Mouse (Mus musculus): ENCODE data around the gene Gm10282. TPM values are rescaled to one million over a fixed set of nuclear protein-coding genes. Genes with fewer than 3 reads are reported as not detected.

The Gm10282 gene
- polyA plus RNA-seq, 1 experiment from 2014 or later, result 23.1 TPM

GRCm38 (mm10) chr8:72257902-72258238, 47.2 kb downstream of the Gm10282 start:
- Histone ChIP-seq H3K9ac (ENCODE audit: low read depth, low read length) (no peak overlapping the region), H3K9me3 (ENCODE audit: control insufficient read depth, low read length) (no peaks in the 10 kb centered on the region), H3K4me2 (ENCODE audit: low read depth, low read length) (no peak overlapping the region), H3K27ac (replicated peaks; ENCODE audit: low read depth, low read length) (no peak overlapping the region), H3K36me3 (ENCODE audit: control insufficient read depth, insufficient read depth, low read length) (peaks cover 28% of the 10 kb centered on the region), H3K27me3 (replicated peaks; ENCODE audit: control insufficient read depth, insufficient read depth, low read length) (no peaks in the 10 kb centered on the region), H3K4me3 (ENCODE audit: low read depth, low read length) (no peak overlapping the region), H3K4me1 (ENCODE audit: control insufficient read depth, insufficient read depth, low read length) (no peaks in the 10 kb centered on the region; the same call in 1 of the 2 replicates)
- ATAC-seq (ENCODE audit: low read depth) (no peak), DNase-seq (ENCODE audit: low spot score) (no peak)
- WGBS, result 100% methylated on average over 1 of the region's 1 CpGs

DNA sequence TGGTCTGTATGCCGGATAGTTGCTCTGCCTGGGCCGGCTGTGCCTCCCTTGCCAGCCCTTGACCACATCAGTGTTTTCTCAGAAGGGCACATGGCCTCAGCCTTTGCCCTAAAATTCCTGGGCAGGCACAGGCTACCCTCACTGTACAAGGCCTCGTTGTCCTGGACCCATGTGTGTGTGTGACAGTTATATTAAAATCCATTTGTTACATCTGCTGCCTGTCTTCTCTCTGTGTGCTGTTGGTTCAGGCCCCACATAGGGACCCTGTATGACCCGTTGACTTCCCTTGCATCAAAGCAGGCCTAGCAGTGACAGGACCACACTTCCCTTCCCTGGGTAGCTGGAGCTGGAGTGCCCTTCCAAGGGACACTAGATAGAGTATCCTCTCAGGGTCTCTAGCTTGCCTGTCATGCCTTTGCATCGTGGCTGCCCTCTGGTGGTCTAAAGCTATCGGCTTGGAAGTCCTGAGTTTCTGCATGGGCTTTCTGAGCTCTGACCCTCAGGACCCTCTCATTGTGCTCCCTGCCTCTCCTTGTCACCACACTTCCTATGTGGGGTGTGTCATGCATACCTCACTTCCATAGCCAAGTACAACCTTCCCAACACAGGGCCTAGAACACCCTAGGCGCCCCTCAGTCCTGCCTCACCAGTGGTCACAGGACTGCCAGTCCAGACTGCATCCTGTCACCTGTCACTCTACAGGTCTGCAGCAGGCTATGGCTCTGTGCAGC, 47.7 kb downstream of the Gm10282 start:
- Histone ChIP-seq H3K4me3 (ENCODE audit: low read depth, low read length) (no peak overlapping the region), H3K9me3 (ENCODE audit: control insufficient read depth, low read length) (no peaks in the 10 kb centered on the region), H3K36me3 (ENCODE audit: control insufficient read depth, insufficient read depth, low read length) (peaks cover 33% of the 10 kb centered on the region), H3K27me3 (replicated peaks; ENCODE audit: control insufficient read depth, insufficient read depth, low read length) (no peaks in the 10 kb centered on the region), H3K4me2 (ENCODE audit: low read depth, low read length) (no peak overlapping the region), H3K27ac (replicated peaks; ENCODE audit: low read depth, low read length) (no peak overlapping the region), H3K9ac (ENCODE audit: low read depth, low read length) (no peak overlapping the region), H3K4me1 (ENCODE audit: control insufficient read depth, insufficient read depth, low read length) (no peaks in the 10 kb centered on the region; the same call in 1 of the 2 replicates)
- WGBS, result 57% methylated on average over 7 of the region's 7 CpGs
- no peak for ATAC-seq (ENCODE audit: low read depth)
- peak; percentile 32 for DNase-seq (ENCODE audit: low spot score)

Other genes starting within 250 kb of the Gm10282 start
- gene Olfr373, start 222.1 kb downstream of the Gm10282 start, polyA plus RNA-seq (2014; fragmentation: Nextera tagmentation; extraction: Ambion mirVana), result not detected in 2 replicates
- 0.03 and 0.17 TPM in 2 replicates for gene Olfr374, start 198.2 kb downstream of the Gm10282 start, polyA plus RNA-seq (2014; fragmentation: Nextera tagmentation; extraction: Ambion mirVana)
- 572 and 613 TPM in 2 replicates for gene Tpm4, start 170.3 kb downstream of the Gm10282 start, polyA plus RNA-seq (2014; fragmentation: Nextera tagmentation; extraction: Ambion mirVana)
- gene Rab8a, start 144.1 kb downstream of the Gm10282 start, polyA plus RNA-seq (2014; fragmentation: Nextera tagmentation; extraction: Ambion mirVana), result 75.2 and 85.1 TPM in 2 replicates
- 0.08 TPM in 1 of 2 replicates, not detected in the other for gene Hsh2d, start 115.6 kb downstream of the Gm10282 start, polyA plus RNA-seq (2014; fragmentation: Nextera tagmentation; extraction: Ambion mirVana)
- 0.39 TPM in 1 of 2 replicates, not detected in the other for gene Cib3, start 92.4 kb downstream of the Gm10282 start, polyA plus RNA-seq (2014; fragmentation: Nextera tagmentation; extraction: Ambion mirVana)
- gene Gm11034, start 91.6 kb downstream of the Gm10282 start, polyA plus RNA-seq (2014; fragmentation: Nextera tagmentation; extraction: Ambion mirVana), result not detected in 2 replicates
- 57.6 and 59.0 TPM in 2 replicates for gene Fam32a, start 85.5 kb downstream of the Gm10282 start, polyA plus RNA-seq (2014; fragmentation: Nextera tagmentation; extraction: Ambion mirVana)
- gene Ap1m1, start 65.2 kb downstream of the Gm10282 start, polyA plus RNA-seq (2014; fragmentation: Nextera tagmentation; extraction: Ambion mirVana), result 85.2 and 107 TPM in 2 replicates
- 19.9 and 22.1 TPM in 2 replicates for gene Klf2, start 13.8 kb upstream of the Gm10282 start, polyA plus RNA-seq (2014; fragmentation: Nextera tagmentation; extraction: Ambion mirVana)
- 50.2 and 56.4 TPM in 2 replicates for gene Eps15l1, start 116.2 kb upstream of the Gm10282 start, polyA plus RNA-seq (2014; fragmentation: Nextera tagmentation; extraction: Ambion mirVana)
- 1.7 and 2.2 TPM in 2 replicates for gene Calr3, start 138.6 kb upstream of the Gm10282 start, polyA plus RNA-seq (2014; fragmentation: Nextera tagmentation; extraction: Ambion mirVana)
- gene 1700030K09Rik, start 138.6 kb upstream of the Gm10282 start, polyA plus RNA-seq (2014; fragmentation: Nextera tagmentation; extraction: Ambion mirVana), result 12.3 and 13.4 TPM in 2 replicates
- gene Cherp, start 170.0 kb upstream of the Gm10282 start, polyA plus RNA-seq (2014; fragmentation: Nextera tagmentation; extraction: Ambion mirVana), result 57.4 and 57.9 TPM in 2 replicates
- 14.9 and 15.4 TPM in 2 replicates for gene Slc35e1, start 187.4 kb upstream of the Gm10282 start, polyA plus RNA-seq (2014; fragmentation: Nextera tagmentation; extraction: Ambion mirVana)
- 13.9 and 16.2 TPM in 2 replicates for gene Med26, start 243.0 kb upstream of the Gm10282 start, polyA plus RNA-seq (2014; fragmentation: Nextera tagmentation; extraction: Ambion mirVana)

Measured in embryonic facial prominence, embryonic 14.5 days (tissue).